8 mouse cellular contexts compared by ENCODE assay signal in genomic region chr5:115273549-115274135, GRCm38 (mm10). TPM values are rescaled to one million over a fixed set of nuclear protein-coding genes. Genes with fewer than 3 reads are reported as not detected.
DNase-seq lines count a peak whose midpoint lies in the region; ATAC-seq and TF ChIP-seq lines count a peak whose summit lies in the region.

No protein-coding gene starts in this region.

- H3K9me3 ChIP-seq in CH12.LX (replicated peaks; ENCODE audit: low read length): peaks cover 2% of the 10 kb centered on the region
- no peaks in the 10 kb centered on the region for H3K9me3 ChIP-seq in forebrain, embryonic 15.5 days
- H3K9me3 ChIP-seq in liver, embryonic 16.5 days (replicated peaks; ENCODE audit: control insufficient read depth, low read length): no peaks in the 10 kb centered on the region

- peak overlapping the region; percentile 99 for H3K4me2 ChIP-seq in CH12.LX (ENCODE audit: insufficient read depth, low read depth, poor library complexity, severe bottlenecking)
- peak overlapping the region; percentile 47 for H3K4me2 ChIP-seq in forebrain, embryonic 15.5 days (replicated peaks)
- H3K4me2 ChIP-seq in liver, embryonic 16.5 days (ENCODE audit: low read depth, low read length): peak overlapping the region; percentile 79

- ATAC-seq in forebrain, embryonic 15.5 days (replicated peaks): no peak
- ATAC-seq in liver, embryonic 16.5 days (ENCODE audit: low read depth): no peak

- peaks cover 12 to 21% of the 10 kb centered on the region in 2 experiments for H3K36me3 ChIP-seq in CH12.LX (replicated peaks in 1 of 2; ENCODE audit: control insufficient read depth in 1 of 2, insufficient read depth in 1 of 2, low read length in 1 of 2)
- H3K36me3 ChIP-seq in forebrain, embryonic 15.5 days: 0 out of 2 replicates have a peak, but pooled peaks cover 6% of the 10 kb centered on the region
- H3K36me3 ChIP-seq in liver, embryonic 16.5 days (ENCODE audit: control insufficient read depth, insufficient read depth): 0 out of 2 replicates have a peak, but pooled peaks cover 3% of the 10 kb centered on the region

- in situ Hi-C loops in CH12.LX (cut with MboI; ENCODE audit: low pct_ligation_motif_present, low pct_unique_long_range_greater_than_20kb, low sequenced_read_pairs): no loop called here

- TF ChIP-seq CTCF in gastrocnemius, adult 2 months (IDR thresholded peaks at IDR 0.05): no peak
- TF ChIP-seq CTCF in CH12.LX (conservative IDR thresholded peaks at IDR 0.05 in 1 of 2, IDR thresholded peaks at IDR 0.05 in 1 of 2; ENCODE audit: low read depth in 2 of 2, low read length in 2 of 2): no peak

- TF ChIP-seq RAD21 in CH12.LX (IDR thresholded peaks at IDR 0.05; ENCODE audit: low read depth, low read length): no peak

- DNase-seq in gastrocnemius, adult 2 months: no peak
- no peak for DNase-seq in gastrocnemius, postnatal 14 days
- no peak for DNase-seq in CH12.LX (ENCODE audit: extremely low read depth)
- no peak for DNase-seq in left cerebral cortex, adult 8-10 months (ENCODE audit: low spot score in 2 of 2)
- DNase-seq in kidney, adult 9 months: no peak
- no peak for DNase-seq in ovary, adult 18-20 months (ENCODE audit: low spot score)

- intact Hi-C loops in gastrocnemius, adult 2 months (cut with DNase I): loop anchor here (2.0 kb wide), 1 partner anchor 37 kb away; no protein-coding TSS in a partner anchor
- intact Hi-C loops in gastrocnemius, postnatal 14 days (cut with DNase I; ENCODE audit: low total_unique reads): no loop called here

- no peaks in the 10 kb centered on the region for H3K27me3 ChIP-seq in CH12.LX (replicated peaks)
- no peaks in the 10 kb centered on the region for H3K27me3 ChIP-seq in forebrain, embryonic 15.5 days
- no peaks in the 10 kb centered on the region for H3K27me3 ChIP-seq in liver, embryonic 16.5 days (ENCODE audit: control insufficient read depth, insufficient read depth, low read depth, low read length)

- peaks cover 7 to 42% of the 10 kb centered on the region in 2 experiments for H3K4me1 ChIP-seq in CH12.LX (ENCODE audit: control insufficient read depth in 1 of 2, insufficient read depth in 2 of 2)
- peaks cover 41% of the 10 kb centered on the region for H3K4me1 ChIP-seq in forebrain, embryonic 15.5 days
- peaks cover 46% of the 10 kb centered on the region for H3K4me1 ChIP-seq in liver, embryonic 16.5 days (ENCODE audit: control insufficient read depth, low read depth, low read length)

- 66% methylated on average over 6 of the region's 6 CpGs for WGBS in forebrain, embryonic 15.5 days
- 69% methylated on average over 6 of the region's 6 CpGs for WGBS in liver, embryonic 16.5 days (ENCODE audit: insufficient replicate concordance)

- TF ChIP-seq EP300 in CH12.LX (IDR thresholded peaks at IDR 0.05; ENCODE audit: low read length): no peak

- TF ChIP-seq POLR2A in CH12.LX (IDR thresholded peaks at IDR 0.05; ENCODE audit: low read depth, low read length): no peak

- peaks cover 40% of the 10 kb centered on the region for H3K79me2 ChIP-seq in CH12.LX (replicated peaks; ENCODE audit: control insufficient read depth, extremely low read depth, insufficient read depth, poor library complexity, severe bottlenecking)

- dilution Hi-C loops in CH12.LX (cut with MboI; ENCODE audit: extremely low pct_ligation_motif_present, extremely low pct_unique_long_range_greater_than_20kb, low sequenced_read_pairs): no loop called here

- H3K4me3 ChIP-seq in gastrocnemius, adult 2 months: peak overlapping the region; percentile 92; the same call in 1 of the 2 replicates
- peak overlapping the region; percentile 20 to 92 (median 47) for H3K4me3 ChIP-seq in CH12.LX (replicated peaks in 1 of 3; ENCODE audit: low read depth in 2 of 3, low read length in 2 of 3, poor library complexity in 1 of 3)
- H3K4me3 ChIP-seq in forebrain, embryonic 15.5 days: peak overlapping the region; percentile 94
- H3K4me3 ChIP-seq in liver, embryonic 16.5 days (ENCODE audit: low read depth, low read length): no peak overlapping the region

- H3K27ac ChIP-seq in gastrocnemius, adult 2 months: peak overlapping the region; percentile 98
- peak overlapping the region; percentile 58 for H3K27ac ChIP-seq in CH12.LX (ENCODE audit: insufficient read depth, low read depth)
- peak overlapping the region; percentile 90 for H3K27ac ChIP-seq in forebrain, embryonic 15.5 days (replicated peaks)
- peak overlapping the region; percentile 6; the same call in 1 of the 2 replicates for H3K27ac ChIP-seq in liver, embryonic 16.5 days (ENCODE audit: low read length)

- H3K9ac ChIP-seq in CH12.LX (ENCODE audit: insufficient read depth, low read depth): peak overlapping the region; percentile 71; the same call in 1 of the 2 replicates
- peak overlapping the region; percentile 44; the same call in 1 of the 2 replicates for H3K9ac ChIP-seq in forebrain, embryonic 15.5 days (replicated peaks)
- H3K9ac ChIP-seq in liver, embryonic 16.5 days (ENCODE audit: low read depth, low read length): no peak overlapping the region

TF ChIP-seq in CH12.LX, 34 proteins besides CTCF, POLR2A, EP300 and RAD21:
- no peak for TF ChIP-seq NELFE (IDR thresholded peaks at IDR 0.05; ENCODE audit: low read depth, low read length)
- peak; percentile 17; the same call in 1 of the 2 replicates for TF ChIP-seq USF2 (conservative IDR thresholded peaks at IDR 0.05; ENCODE audit: low read depth, low read length)
- TF ChIP-seq CHD1 (IDR thresholded peaks at IDR 0.05; ENCODE audit: low read depth, low read length): 0 out of 2 replicates have a peak, but pooled peaks have one; percentile 59
- TF ChIP-seq MXI1 (IDR thresholded peaks at IDR 0.05; ENCODE audit: low read depth, low read length): no peak
- peak; percentile 34 for TF ChIP-seq USF1 (IDR thresholded peaks at IDR 0.05; ENCODE audit: low read depth, low read length)

RNA-seq across cellular contexts. Expression of gene Rnf10, which starts 0.9 kb away (rescaled TPM):
- total RNA-seq in gastrocnemius, adult 2 months (2021): 100 to 1,000 TPM; 269 to 274 TPM
- 100 to 1,000 TPM; 238 to 257 TPM for total RNA-seq in gastrocnemius, postnatal 14 days (2021)
- total RNA-seq in CH12.LX (2012; rRNA removed) (63.6 and 68.5 TPM in 2 replicates), CH12.LX (2014; rRNA removed) (38.5 and 39.9 TPM in 2 replicates)
- 154 and 187 TPM in 2 replicates for polyA plus RNA-seq in CH12.LX (2012; ENCODE audit: insufficient read length, low read depth)
- 185 and 191 TPM in 2 replicates for polyA plus RNA-seq in forebrain, embryonic 15.5 days (2015; fragmentation: Nextera tagmentation; extraction: Ambion mirVana)
- 111 and 137 TPM in 2 replicates for polyA plus RNA-seq in liver, embryonic 16.5 days (2015; fragmentation: Nextera tagmentation; extraction: Ambion mirVana)
- total RNA-seq in left cerebral cortex, adult 8-10 months (2022): 100 to 1,000 TPM; 216 to 259 (median 243) TPM

RNA-seq across cellular contexts. Expression of gene Coq5, which starts 5.8 kb away (rescaled TPM):
- total RNA-seq in gastrocnemius, adult 2 months (2021): 100 to 1,000 TPM in 1 of 2 experiments, 10 to 100 TPM in 1; 63.8 to 112 TPM
- total RNA-seq in gastrocnemius, postnatal 14 days (2021): 100 to 1,000 TPM in 1 of 2 experiments, 10 to 100 TPM in 1; 84.0 to 101 TPM
- total RNA-seq in CH12.LX (2012; rRNA removed) (46.7 and 46.8 TPM in 2 replicates), CH12.LX (2014; rRNA removed) (41.9 and 46.7 TPM in 2 replicates)
- 42.3 and 43.9 TPM in 2 replicates for polyA plus RNA-seq in CH12.LX (2012; ENCODE audit: insufficient read length, low read depth)
- polyA plus RNA-seq in forebrain, embryonic 15.5 days (2015; fragmentation: Nextera tagmentation; extraction: Ambion mirVana): 59.4 and 61.3 TPM in 2 replicates
- polyA plus RNA-seq in liver, embryonic 16.5 days (2015; fragmentation: Nextera tagmentation; extraction: Ambion mirVana): 25.2 and 26.7 TPM in 2 replicates
- 10 to 100 TPM; 40.4 to 43.6 (median 42.2) TPM for total RNA-seq in left cerebral cortex, adult 8-10 months (2022)

RNA-seq across cellular contexts. Expression of gene Dynll1, which starts 27.2 kb away (rescaled TPM):
- 100 to 1,000 TPM in 1 of 2 experiments, 10 to 100 TPM in 1; 48.4 to 115 TPM for total RNA-seq in gastrocnemius, adult 2 months (2021)
- total RNA-seq in gastrocnemius, postnatal 14 days (2021): 100 to 1,000 TPM in 1 of 2 experiments, 10 to 100 TPM in 1; 84.8 to 138 TPM
- total RNA-seq in CH12.LX (2012; rRNA removed) (312 and 488 TPM in 2 replicates), CH12.LX (2014; rRNA removed) (456 and 502 TPM in 2 replicates)
- polyA plus RNA-seq in CH12.LX (2012; ENCODE audit: insufficient read length, low read depth): 516 and 646 TPM in 2 replicates
- polyA plus RNA-seq in forebrain, embryonic 15.5 days (2015; fragmentation: Nextera tagmentation; extraction: Ambion mirVana): 1,446 and 1,524 TPM in 2 replicates
- polyA plus RNA-seq in liver, embryonic 16.5 days (2015; fragmentation: Nextera tagmentation; extraction: Ambion mirVana): 470 and 491 TPM in 2 replicates
- total RNA-seq in left cerebral cortex, adult 8-10 months (2022): 100 to 1,000 TPM; 550 to 617 (median 573) TPM

RNA-seq across cellular contexts. Expression of gene Pop5, which starts 38.0 kb away (rescaled TPM):
- 10 to 100 TPM; 27.8 to 51.7 TPM for total RNA-seq in gastrocnemius, adult 2 months (2021)
- 10 to 100 TPM; 24.0 to 25.4 TPM for total RNA-seq in gastrocnemius, postnatal 14 days (2021)
- 236 and 301 TPM in 2 replicates for total RNA-seq in CH12.LX (2012; rRNA removed)
- total RNA-seq in CH12.LX (2014; rRNA removed): 156 and 161 TPM in 2 replicates
- 127 and 163 TPM in 2 replicates for polyA plus RNA-seq in CH12.LX (2012; ENCODE audit: insufficient read length, low read depth)
- 96.9 and 98.6 TPM in 2 replicates for polyA plus RNA-seq in forebrain, embryonic 15.5 days (2015; fragmentation: Nextera tagmentation; extraction: Ambion mirVana)
- polyA plus RNA-seq in liver, embryonic 16.5 days (2015; fragmentation: Nextera tagmentation; extraction: Ambion mirVana): 68.1 and 74.8 TPM in 2 replicates
- 10 to 100 TPM; 72.0 to 91.4 (median 77.3) TPM for total RNA-seq in left cerebral cortex, adult 8-10 months (2022)

RNA-seq across cellular contexts. Expression of gene Srsf9, which starts 53.3 kb away (rescaled TPM):
- 10 to 100 TPM in 1 of 2 experiments, 1 to 10 TPM in 1; 9.3 to 12.1 TPM for total RNA-seq in gastrocnemius, adult 2 months (2021)
- total RNA-seq in gastrocnemius, postnatal 14 days (2021): 10 to 100 TPM; 14.5 to 15.9 TPM
- total RNA-seq in CH12.LX (2012; rRNA removed) (73.4 and 82.8 TPM in 2 replicates), CH12.LX (2014; rRNA removed) (117 and 121 TPM in 2 replicates)
- 112 and 130 TPM in 2 replicates for polyA plus RNA-seq in CH12.LX (2012; ENCODE audit: insufficient read length, low read depth)
- 200 and 204 TPM in 2 replicates for polyA plus RNA-seq in forebrain, embryonic 15.5 days (2015; fragmentation: Nextera tagmentation; extraction: Ambion mirVana)
- polyA plus RNA-seq in liver, embryonic 16.5 days (2015; fragmentation: Nextera tagmentation; extraction: Ambion mirVana): 59.2 and 64.0 TPM in 2 replicates
- total RNA-seq in left cerebral cortex, adult 8-10 months (2022): 10 to 100 TPM; 55.2 to 70.1 (median 64.6) TPM

Comparison
In these comparisons a context has a peak if more than half of its experiments do, and no peak if none do; other contexts are left out.
1. H3K27ac ChIP-seq: peak in every context shown above with its lines; median percentile 98 in gastrocnemius, adult 2 months; 90 in forebrain, embryonic 15.5 days; 58 in CH12.LX; 6 in liver, embryonic 16.5 days.
2. H3K4me2 ChIP-seq: peak in every context shown above with its lines; median percentile 99 in CH12.LX; 79 in liver, embryonic 16.5 days; 47 in forebrain, embryonic 15.5 days.